Mouse (Mus musculus) bone marrow macrophage, adult 2 months (primary cell): ENCODE measurements around the gene Zfp654.

ENCODE experiments used
- CTCF ChIP-seq: IDR thresholded peaks from 2 replicates; pipeline ENCODE4 v1.5.1; 2012; ENCODE audit warnings: low read depth, mild to moderate bottlenecking, low read length, moderate library complexity
- POLR2A ChIP-seq: IDR thresholded peaks from 2 replicates; pipeline ENCODE4 v1.6.1; 2012; ENCODE audit warnings: mild to moderate bottlenecking, low read depth, low read length, borderline replicate concordance

GRCm38 (mm10) chr16:64899084-64899483 is 47.6 kb upstream of the Zfp654 start:
- TF ChIP-seq CTCF (peak; percentile 24; the same call in 1 of the 2 replicates), POLR2A (no peak)
